Mouse (Mus musculus) heart, postnatal 10 days (tissue): ENCODE data around the gene B3galnt1. TPM values are rescaled to one million over a fixed set of nuclear protein-coding genes. Genes with fewer than 3 reads are reported as not detected.
"Not testable (repeated sequence)": the region's sequence is repeated elsewhere in the genome, so short reads cannot be mapped to it uniquely, and the experiment has no call there.

ENCODE experiments used
- DNase-seq, 2 experiments: peaks; one replicate each; pipeline ENCODE4 v3.0.0; 2021
- intact Hi-C: fragments of 180-260 bp; cut with DNase I; formaldehyde crosslinking; loops from one replicate; pipeline ENCODE4 v1.15.1; 2025
- total RNA-seq, 2 experiments: library from RNA; stranded (reverse); gene quantifications; 2 replicates each; pipeline ENCODE4 v1.2.3; 2021

B3galnt1 gene
- total RNA-seq, 2 experiments from 2014 or later, result 4.4 to 5.0 TPM

DNA sequence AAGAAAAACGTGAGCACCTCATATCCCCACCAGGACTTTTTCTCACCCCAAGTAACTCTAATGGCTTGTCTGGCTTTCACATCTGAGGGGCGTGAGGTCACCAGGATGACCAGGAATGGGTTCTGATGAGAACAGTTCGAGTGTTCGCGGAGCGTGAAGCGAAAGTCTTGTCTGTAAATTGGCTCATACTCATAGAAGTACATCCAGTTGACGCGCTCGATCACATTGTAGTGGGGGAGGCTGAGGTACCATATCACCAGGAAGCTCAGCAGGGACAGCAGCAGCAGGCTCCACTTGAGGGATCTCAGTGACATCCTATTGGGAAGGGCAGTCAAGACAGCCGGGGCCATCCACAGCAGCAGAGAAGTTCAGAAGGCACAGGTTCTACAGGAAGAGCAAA, 23.2 kb downstream of the B3galnt1 start:
- no peak for DNase-seq
- intact Hi-C loops, result no loop called here

DNA sequence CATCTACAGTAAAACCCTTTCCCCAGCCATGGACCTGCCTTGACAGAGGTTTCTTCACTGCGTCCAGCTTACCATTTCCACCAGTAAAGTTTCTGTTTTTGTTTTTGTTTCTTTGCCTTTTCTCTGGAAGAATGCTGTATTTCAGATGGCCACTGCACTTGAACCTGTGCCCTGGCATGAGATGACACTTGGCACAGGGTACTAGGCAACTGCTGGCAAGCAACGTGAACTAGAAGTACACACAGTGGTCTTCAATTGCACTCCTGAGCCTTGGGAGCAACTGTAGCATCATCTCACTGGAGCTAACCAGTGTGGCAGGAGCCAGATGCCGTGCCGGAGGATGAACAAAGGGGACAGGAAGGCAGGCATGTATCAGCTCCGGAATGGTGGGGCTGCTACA, 26.2 kb downstream of the B3galnt1 start:
- no peak for DNase-seq
- intact Hi-C loops, result no loop called here

GRCm38 (mm10) chr3:69565586-69565985, 33.2 kb downstream of the B3galnt1 start:
- DNase-seq, intact Hi-C loops: not testable (repeated sequence)

GRCm38 (mm10) chr3:69563406-69563805, 35.4 kb downstream of the B3galnt1 start:
- intact Hi-C loops, result no loop called here
- DNase-seq, result no peak

DNA sequence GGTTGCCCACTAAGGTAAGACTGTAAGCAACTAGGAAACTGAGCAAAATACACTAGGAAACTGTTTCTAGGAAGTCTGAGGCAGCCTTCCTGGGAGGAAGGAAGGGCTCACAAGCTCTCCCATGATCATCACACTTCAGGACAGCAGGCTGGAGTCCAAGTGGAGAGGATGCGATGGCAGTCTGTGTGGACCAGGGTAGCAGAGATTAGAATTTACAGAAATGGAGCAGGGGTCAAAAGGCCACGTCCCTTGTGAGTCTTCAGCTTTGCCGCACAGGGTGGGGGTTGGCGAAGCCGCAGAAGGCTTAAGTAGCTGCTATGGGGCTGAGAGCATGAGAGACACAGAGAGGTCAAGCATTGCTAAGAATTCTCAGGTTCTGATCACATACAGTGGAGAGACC, 37.1 kb downstream of the B3galnt1 start:
- peak; percentile 9 to 10 for DNase-seq
- intact Hi-C loops, result no loop called here

DNA sequence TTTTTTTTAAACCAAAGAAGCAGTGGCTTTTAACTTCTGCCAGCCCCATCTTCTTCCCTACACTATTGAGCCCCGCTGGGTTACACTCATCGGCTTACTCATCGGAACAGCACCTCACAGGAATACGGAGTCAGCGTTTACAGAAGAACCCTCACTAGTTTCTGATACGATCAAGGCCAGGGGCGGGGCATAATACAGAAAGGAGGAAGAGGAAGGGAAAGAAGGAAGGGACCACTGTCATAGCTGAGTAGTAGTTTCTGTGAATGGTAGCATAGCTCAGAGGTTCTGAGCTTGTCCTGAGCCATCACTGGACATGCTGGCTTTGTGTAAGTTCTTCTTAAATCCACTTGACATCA, 38.8 kb downstream of the B3galnt1 start:
- intact Hi-C loops, result no loop called here
- no peak for DNase-seq

- DNase-seq, result no peak
- intact Hi-C loops, result no loop called here
Observed at GRCm38 (mm10) chr3:69559316-69559974, 39.3 kb downstream of the B3galnt1 start.

DNA sequence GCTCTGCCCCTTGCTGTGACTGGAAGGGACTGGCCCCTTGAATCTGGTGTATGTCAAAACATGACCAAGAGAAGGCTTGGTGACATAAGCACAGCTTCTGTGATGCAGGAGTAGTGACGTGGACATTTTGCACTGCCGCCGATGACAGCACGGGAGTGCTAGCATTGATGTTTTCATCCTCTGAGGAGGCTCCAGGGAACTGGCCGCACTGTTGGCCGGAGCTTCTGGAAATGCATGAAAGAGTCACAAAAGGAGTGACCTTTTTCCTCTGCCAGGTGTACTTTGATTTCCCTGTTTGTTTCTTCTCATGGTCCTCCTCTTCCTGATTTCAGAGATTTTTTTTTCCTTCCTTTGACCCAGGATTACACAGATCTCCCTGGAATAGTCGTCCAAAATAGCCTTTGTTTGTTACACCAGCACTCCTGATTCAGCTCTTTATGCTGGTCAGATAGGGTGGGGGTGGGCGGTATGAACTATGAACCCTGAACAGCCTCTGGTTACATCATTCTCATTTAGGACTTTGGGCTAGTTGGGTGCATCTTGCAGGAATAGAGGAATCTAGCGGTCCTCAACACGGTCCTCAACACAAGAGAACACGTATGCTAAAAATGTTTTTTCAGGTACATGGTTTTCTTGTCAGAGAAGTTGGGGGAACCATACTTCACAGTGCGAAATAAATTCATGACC, 42.5 kb downstream of the B3galnt1 start:
- intact Hi-C loops, result no loop called here
- DNase-seq, result no peak

GRCm38 (mm10) chr3:69555511-69555910, 43.2 kb downstream of the B3galnt1 start:
- no peak for DNase-seq
- intact Hi-C loops, result no loop called here

DNA sequence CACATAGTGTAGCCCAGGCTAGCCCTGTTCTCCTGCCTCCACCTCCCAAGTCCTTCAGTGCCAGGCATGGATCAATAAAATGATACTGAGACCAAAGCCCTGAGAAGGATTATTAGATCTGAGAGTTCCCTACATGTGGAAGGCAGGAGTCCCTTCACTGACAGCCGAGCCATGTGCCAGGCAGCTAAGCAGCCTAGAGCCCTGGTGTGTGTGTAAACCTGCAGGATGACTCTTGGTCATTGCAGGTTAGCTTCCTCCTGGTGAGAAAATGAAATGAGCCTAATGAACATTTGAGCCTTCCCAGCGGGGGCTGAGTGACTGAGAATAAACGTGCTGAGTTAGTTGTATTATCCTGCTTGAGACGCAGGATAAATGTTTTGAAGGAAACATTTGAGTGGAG, 49.2 kb downstream of the B3galnt1 start:
- no peak for DNase-seq
- intact Hi-C loops, result no loop called here

GRCm38 (mm10) chr3:69548704-69549455, 49.9 kb downstream of the B3galnt1 start:
- DNase-seq, result peak in 1 of 2 experiments; percentile 48
- intact Hi-C loops, result no loop called here

GRCm38 (mm10) chr3:69545017-69545416, 53.7 kb downstream of the B3galnt1 start:
- intact Hi-C loops, result no loop called here
- no peak for DNase-seq

DNA sequence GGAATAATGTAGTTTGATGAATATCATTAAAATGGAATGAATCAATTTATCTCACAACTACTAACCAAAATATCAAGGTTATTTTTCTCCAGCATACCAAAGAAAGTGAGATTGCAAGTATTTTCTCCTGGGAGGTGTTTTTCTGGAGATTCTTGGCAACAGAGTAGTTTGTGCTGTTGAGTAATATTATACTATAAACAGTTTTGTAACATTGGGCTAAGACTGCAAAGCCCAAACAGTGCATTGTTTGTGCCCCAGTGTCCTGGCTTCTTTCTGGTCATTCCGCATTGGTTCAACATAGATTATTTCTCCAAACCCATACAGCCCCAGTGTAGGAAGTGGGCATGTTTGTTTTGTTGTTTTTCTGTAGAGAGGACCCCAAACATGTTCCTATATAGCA, 55.0 kb downstream of the B3galnt1 start:
- DNase-seq, result no peak
- intact Hi-C loops, result no loop called here

DNA sequence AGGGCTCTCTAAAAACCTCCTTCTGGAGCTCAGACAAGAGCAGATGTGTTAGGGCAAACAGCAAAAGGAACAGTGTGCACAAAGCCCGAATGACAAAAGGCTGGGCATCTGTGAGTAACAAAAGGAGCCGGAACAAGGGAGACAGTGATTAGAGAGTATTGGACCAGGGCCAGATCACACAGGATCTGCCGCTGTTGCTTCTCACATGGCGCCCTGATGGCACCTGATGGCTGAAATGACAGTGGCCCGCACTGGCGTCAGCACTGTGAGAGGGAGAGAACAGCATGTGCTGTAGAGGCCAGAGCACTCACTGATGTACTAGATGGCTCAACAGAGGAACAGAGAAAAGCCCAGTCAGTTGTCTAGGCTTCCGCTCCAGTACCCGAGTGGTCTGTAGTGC, 55.8 kb downstream of the B3galnt1 start:
- intact Hi-C loops, result no loop called here
- DNase-seq, result no peak

DNA sequence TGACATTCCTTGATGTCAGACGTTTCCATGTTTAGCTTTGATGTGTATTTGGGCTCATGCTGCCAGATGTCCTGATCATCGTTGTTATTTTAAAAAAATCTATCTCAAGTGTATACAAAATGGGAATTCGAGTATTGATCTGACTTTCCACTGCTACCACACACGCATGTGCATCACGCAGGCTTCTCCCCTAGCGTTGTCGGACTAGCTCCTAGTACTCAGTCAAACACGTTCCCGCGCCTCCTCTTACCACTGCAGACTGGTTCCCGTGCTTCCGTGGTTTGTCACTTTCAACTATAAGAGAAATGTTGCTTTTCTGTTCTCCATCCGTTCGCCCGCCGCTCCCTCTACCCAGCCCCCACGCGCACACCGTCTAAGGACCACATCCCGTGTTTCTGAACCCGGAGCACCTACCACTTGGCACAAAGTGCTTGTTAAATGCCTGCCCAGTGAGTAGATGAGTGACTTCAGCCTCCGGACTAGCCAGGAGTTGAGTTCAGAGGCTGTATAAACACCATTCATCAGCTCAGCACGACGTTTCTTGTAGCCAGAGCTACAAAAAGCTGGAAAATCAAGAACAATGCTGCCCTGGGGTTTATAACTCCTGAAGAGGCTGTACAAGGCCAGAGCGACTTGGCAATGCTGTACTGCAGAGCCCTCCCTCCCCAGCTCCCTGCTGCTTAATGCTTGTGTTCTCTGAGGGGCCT, 62.7 kb downstream of the B3galnt1 start:
- intact Hi-C loops, result no loop called here
- no peak for DNase-seq

GRCm38 (mm10) chr3:69535486-69535885, 63.3 kb downstream of the B3galnt1 start:
- DNase-seq, result no peak
- intact Hi-C loops, result no loop called here

GRCm38 (mm10) chr3:69532687-69533086, 66.1 kb downstream of the B3galnt1 start:
- intact Hi-C loops, result no loop called here

DNA sequence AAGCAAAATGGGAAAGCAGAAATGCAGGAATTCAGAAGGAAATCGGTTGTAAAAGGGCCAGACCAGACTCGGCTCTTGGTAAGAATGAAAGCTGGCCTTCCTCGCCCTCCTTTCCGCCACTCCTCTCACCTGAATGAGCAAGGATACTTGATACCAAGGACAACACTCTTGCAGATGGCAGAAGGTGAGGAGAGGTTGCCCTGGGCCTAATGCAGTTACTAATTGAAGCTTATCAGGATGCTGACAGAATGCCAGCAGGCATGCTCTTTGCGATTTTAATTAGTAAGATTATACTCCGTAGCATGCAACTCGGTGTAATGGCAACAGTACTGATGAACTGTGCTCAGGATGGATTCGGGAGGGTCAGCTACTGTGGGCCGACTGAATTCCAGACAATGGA, 67.2 kb downstream of the B3galnt1 start:
- DNase-seq, result no peak
- intact Hi-C loops, result no loop called here

More at GRCm38 (mm10) chr3:69532687-69533086, 66.1 kb downstream of the B3galnt1 start:
- no peak for DNase-seq

- DNase-seq, result no peak
- intact Hi-C loops, result no loop called here
Observed at GRCm38 (mm10) chr3:69529576-69529975, 69.2 kb downstream of the B3galnt1 start.

- intact Hi-C loops, result no loop called here
- no peak for DNase-seq
Observed at GRCm38 (mm10) chr3:69527384-69527783, 71.4 kb downstream of the B3galnt1 start.

- intact Hi-C loops, result no loop called here
- peak in 1 of 2 experiments; percentile 21 for DNase-seq
Observed at GRCm38 (mm10) chr3:69525072-69525529, 73.7 kb downstream of the B3galnt1 start.
